ENCODE assay signal across 9 mouse cellular contexts in the genomic region with DNA sequence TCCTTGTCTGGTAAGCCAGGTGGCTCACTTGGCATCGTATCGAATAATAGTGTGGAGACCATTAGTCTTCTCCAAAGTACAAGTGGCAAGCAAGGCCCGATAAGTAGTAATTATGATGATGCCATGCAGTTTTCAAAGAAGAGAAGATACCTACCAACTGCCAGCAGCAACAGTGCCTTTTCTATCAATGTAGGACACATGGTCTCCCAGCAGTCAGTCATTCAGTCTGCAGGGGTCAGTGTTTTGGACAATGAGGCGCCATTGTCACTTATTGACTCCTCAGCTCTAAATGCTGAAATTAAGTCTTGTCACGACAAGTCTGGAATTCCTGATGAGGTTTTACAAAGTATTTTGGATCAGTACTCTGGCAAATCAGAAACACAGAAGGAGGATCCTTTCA. TPM values are rescaled to one million over a fixed set of nuclear protein-coding genes. Genes with fewer than 3 reads are reported as not detected.
DNase-seq lines count a peak whose midpoint lies in the region; ATAC-seq and TF ChIP-seq lines count a peak whose summit lies in the region.
"Had no signal": no experiment of that assay in that cellular context is flagged by ENCODE, and none has a peak within 500 bp of the region (broad histone marks: within the 10 kb centered on the region; RNA-seq: fewer than 3 reads in every experiment).

No protein-coding gene starts in this region.

- ATAC-seq in forebrain, embryonic 15.5 days (replicated peaks) = no peak
- ATAC-seq in midbrain, embryonic 14.5 days (ENCODE audit: low FRiP score, low TSS enrichment) = no peak
- no peak for ATAC-seq in intestine, postnatal 0 days

- H3K27ac ChIP-seq in layer of hippocampus, adult 2 months = peak overlapping the region; percentile 84; the same call in 1 of the 2 replicates
- H3K27ac ChIP-seq in forebrain, embryonic 15.5 days (replicated peaks) = no peak overlapping the region
- no peak overlapping the region for H3K27ac ChIP-seq in midbrain, embryonic 14.5 days (replicated peaks; ENCODE audit: low read depth, low read length)
- H3K27ac ChIP-seq in intestine, postnatal 0 days (ENCODE audit: low read depth, low read length) = no peak overlapping the region
- H3K27ac ChIP-seq: liver, embryonic 14.5 days had no signal

- peak overlapping the region; percentile 85 for H3K4me3 ChIP-seq in layer of hippocampus, adult 2 months
- H3K4me3 ChIP-seq in forebrain, embryonic 15.5 days = 0 out of 2 replicates have a peak overlapping the region, but pooled peaks have one; percentile 88
- no peak overlapping the region for H3K4me3 ChIP-seq in midbrain, embryonic 14.5 days (replicated peaks; ENCODE audit: low read depth, low read length)
- H3K4me3 ChIP-seq in intestine, postnatal 0 days (ENCODE audit: low read depth, low read length) = no peak overlapping the region

- H3K36me3 ChIP-seq in forebrain, embryonic 15.5 days = peaks cover 23% of the 10 kb centered on the region
- peaks cover 23% of the 10 kb centered on the region for H3K36me3 ChIP-seq in midbrain, embryonic 14.5 days (ENCODE audit: control insufficient read depth, insufficient read depth, low read length)
- H3K36me3 ChIP-seq in intestine, postnatal 0 days (ENCODE audit: control insufficient read depth, insufficient read depth) = no peaks in the 10 kb centered on the region

- no peak overlapping the region for H3K9ac ChIP-seq in forebrain, embryonic 15.5 days (replicated peaks)
- no peak overlapping the region for H3K9ac ChIP-seq in midbrain, embryonic 14.5 days (replicated peaks; ENCODE audit: low read length)
- no peak overlapping the region for H3K9ac ChIP-seq in intestine, postnatal 0 days (ENCODE audit: low read depth, low read length)
- H3K9ac ChIP-seq: liver, embryonic 14.5 days had no signal

- H3K9me3 ChIP-seq in forebrain, embryonic 15.5 days = no peaks in the 10 kb centered on the region
- H3K9me3 ChIP-seq in midbrain, embryonic 14.5 days (ENCODE audit: control insufficient read depth, low read length) = no peaks in the 10 kb centered on the region
- no peaks in the 10 kb centered on the region for H3K9me3 ChIP-seq in intestine, postnatal 0 days (ENCODE audit: control insufficient read depth)

- peak overlapping the region; percentile 57 for H3K4me2 ChIP-seq in forebrain, embryonic 15.5 days (replicated peaks)
- H3K4me2 ChIP-seq in midbrain, embryonic 14.5 days (ENCODE audit: low read length) = peak overlapping the region; percentile 86
- H3K4me2 ChIP-seq in intestine, postnatal 0 days (replicated peaks; ENCODE audit: low read depth) = no peak overlapping the region

- DNase-seq in layer of hippocampus, adult 2 months (ENCODE audit: low spot score in 2 of 2) = no peak
- DNase-seq in layer of hippocampus, postnatal 36 days = no peak
- peak; percentile 48 for DNase-seq in brain, adult 2 months (ENCODE audit: low read depth, low spot score)
- DNase-seq in midbrain, embryonic 14.5 days = no peak
- DNase-seq in kidney, postnatal 10 days = no peak
- DNase-seq: right cerebral cortex, postnatal 4 days had no signal

- 86% methylated on average over 5 of the region's 5 CpGs for WGBS in forebrain, embryonic 15.5 days
- WGBS in midbrain, embryonic 14.5 days = 91% methylated on average over 5 of the region's 5 CpGs
- 91% methylated on average over 5 of the region's 5 CpGs for WGBS in intestine, postnatal 0 days

- no peaks in the 10 kb centered on the region for H3K27me3 ChIP-seq in forebrain, embryonic 15.5 days
- H3K27me3 ChIP-seq in midbrain, embryonic 14.5 days (ENCODE audit: control insufficient read depth, insufficient read depth, low read length) = no peaks in the 10 kb centered on the region
- H3K27me3 ChIP-seq in intestine, postnatal 0 days (replicated peaks; ENCODE audit: control insufficient read depth, insufficient read depth, low read length) = no peaks in the 10 kb centered on the region

- peak; percentile 33 for TF ChIP-seq CTCF in layer of hippocampus, adult 2 months (conservative IDR thresholded peaks at IDR 0.05)
- no peak for TF ChIP-seq CTCF in intestine, postnatal 0 days (IDR thresholded peaks at IDR 0.05; ENCODE audit: low read depth)

- peaks cover 38% of the 10 kb centered on the region for H3K4me1 ChIP-seq in forebrain, embryonic 15.5 days
- H3K4me1 ChIP-seq in midbrain, embryonic 14.5 days (ENCODE audit: control insufficient read depth, insufficient read depth, low read length) = peaks cover 31% of the 10 kb centered on the region
- H3K4me1 ChIP-seq in intestine, postnatal 0 days (replicated peaks; ENCODE audit: control insufficient read depth, insufficient read depth, low read length) = 0 out of 2 replicates have a peak, but pooled peaks cover 9% of the 10 kb centered on the region

RNA-seq across cellular contexts. Expression of a gene that starts 2.1 kb away (rescaled TPM):
- 10 to 100 TPM; 34.6 to 37.9 TPM for total RNA-seq in layer of hippocampus, adult 2 months (2021)
- 10 to 100 TPM; 33.3 to 34.5 TPM for total RNA-seq in layer of hippocampus, postnatal 36 days (2021)
- polyA plus RNA-seq in forebrain, embryonic 15.5 days (2015; fragmentation: Nextera tagmentation; extraction: Ambion mirVana) = 27.9 and 29.2 TPM in 2 replicates
- 26.6 and 34.7 TPM in 2 replicates for polyA plus RNA-seq in midbrain, embryonic 14.5 days (2014; fragmentation: Nextera tagmentation; extraction: Ambion mirVana)
- polyA plus RNA-seq in intestine, postnatal 0 days (2015; fragmentation: Nextera tagmentation; extraction: Ambion mirVana) = 6.8 and 7.2 TPM in 2 replicates

Comparison
In these comparisons a context has a peak if more than half of its experiments do, and no peak if none do; other contexts are left out.
1. H3K4me3 ChIP-seq: peak in layer of hippocampus, adult 2 months (single experiment) and forebrain, embryonic 15.5 days (single experiment); none in midbrain, embryonic 14.5 days (single experiment) and intestine, postnatal 0 days (single experiment).